Mouse (Mus musculus) embryo, embryonic 10 days (tissue): ENCODE measurements at regions not wholly inside any gene's neighbourhood (a gene's known extent, or its start where the extent isn't known, plus 50 kb on each side); places are given as distances from the start of the nearest gene placed in this dataset.
A peak's percentile ranks its signal among the peaks of the same experiment; 100 is the strongest.

ENCODE experiments used
- DNase-seq: peaks from one replicate; pipeline ENCODE4 v3.0.0-alpha.2; 2015; ENCODE audit warnings: low spot score

- no peak for DNase-seq
These were observed 122.0 kb downstream of the Mycn start for GRCm38 (mm10) chr12:12819746-12820145.

- peak; percentile 64 for DNase-seq
These were observed 127.0 kb downstream of the Mycn start for GRCm38 (mm10) chr12:12814693-12815092.

GRCm38 (mm10) chr12:12812873-12813272, 128.8 kb downstream of the Mycn start:
- DNase-seq: peak; percentile 82

- DNase-seq: peak; percentile 48
These were observed 130.8 kb downstream of the Mycn start for GRCm38 (mm10) chr12:12810943-12811342.

GRCm38 (mm10) chr12:12810159-12810885, 131.4 kb downstream of the Mycn start:
- DNase-seq: peak; percentile 81

- DNase-seq: no peak
These were observed 133.6 kb downstream of the Mycn start for GRCm38 (mm10) chr12:12808120-12808519.

- no peak for DNase-seq
These were observed 138.1 kb downstream of the Mycn start for GRCm38 (mm10) chr12:12803602-12804001.

- peak; percentile 94 for DNase-seq
These were observed 139.3 kb downstream of the Mycn start for GRCm38 (mm10) chr12:12802396-12802795.

GRCm38 (mm10) chr12:12801700-12802099, 140.0 kb downstream of the Mycn start:
- no peak for DNase-seq

- no peak for DNase-seq
These were observed 141.6 kb downstream of the Mycn start for GRCm38 (mm10) chr12:12800120-12800519.

- no peak for DNase-seq
These were observed 152.7 kb downstream of the Mycn start for GRCm38 (mm10) chr12:12789052-12789451.

GRCm38 (mm10) chr12:12788263-12788852, 153.4 kb downstream of the Mycn start:
- DNase-seq: peak; percentile 49

- DNase-seq: no peak
These were observed 154.0 kb downstream of the Mycn start for GRCm38 (mm10) chr12:12787608-12788262.

- no peak for DNase-seq
These were observed 154.6 kb downstream of the Mycn start for GRCm38 (mm10) chr12:12787161-12787560.

GRCm38 (mm10) chr12:12783699-12784605, 157.8 kb downstream of the Mycn start:
- DNase-seq: no peak

- DNase-seq: no peak
These were observed 160.2 kb downstream of the Mycn start for GRCm38 (mm10) chr12:12781526-12781925.

GRCm38 (mm10) chr12:12778563-12779256, 163.0 kb downstream of the Mycn start:
- DNase-seq: no peak

GRCm38 (mm10) chr12:12777422-12777821, 164.3 kb downstream of the Mycn start:
- no peak for DNase-seq

- DNase-seq: no peak
These were observed 164.9 kb downstream of the Mycn start for GRCm38 (mm10) chr12:12776783-12777182.

GRCm38 (mm10) chr12:12770970-12771369, 170.7 kb downstream of the Mycn start:
- no peak for DNase-seq

- DNase-seq: no peak
These were observed 175.0 kb downstream of the Mycn start for GRCm38 (mm10) chr12:12766510-12767304.
